Mouse (Mus musculus) lung, postnatal 0 days (tissue): ENCODE results near the gene Tnni1.

Source experiments
- CTCF ChIP-seq: IDR thresholded peaks from 2 replicates; pipeline ENCODE4 v1.5.1; 2016; ENCODE audit warnings: antibody characterized with exemption, mild to moderate bottlenecking
- EP300 ChIP-seq: IDR thresholded peaks from 2 replicates; pipeline ENCODE4 v1.6.1; 2016; ENCODE audit warnings: antibody characterized with exemption, mild to moderate bottlenecking, control low read depth

DNA sequence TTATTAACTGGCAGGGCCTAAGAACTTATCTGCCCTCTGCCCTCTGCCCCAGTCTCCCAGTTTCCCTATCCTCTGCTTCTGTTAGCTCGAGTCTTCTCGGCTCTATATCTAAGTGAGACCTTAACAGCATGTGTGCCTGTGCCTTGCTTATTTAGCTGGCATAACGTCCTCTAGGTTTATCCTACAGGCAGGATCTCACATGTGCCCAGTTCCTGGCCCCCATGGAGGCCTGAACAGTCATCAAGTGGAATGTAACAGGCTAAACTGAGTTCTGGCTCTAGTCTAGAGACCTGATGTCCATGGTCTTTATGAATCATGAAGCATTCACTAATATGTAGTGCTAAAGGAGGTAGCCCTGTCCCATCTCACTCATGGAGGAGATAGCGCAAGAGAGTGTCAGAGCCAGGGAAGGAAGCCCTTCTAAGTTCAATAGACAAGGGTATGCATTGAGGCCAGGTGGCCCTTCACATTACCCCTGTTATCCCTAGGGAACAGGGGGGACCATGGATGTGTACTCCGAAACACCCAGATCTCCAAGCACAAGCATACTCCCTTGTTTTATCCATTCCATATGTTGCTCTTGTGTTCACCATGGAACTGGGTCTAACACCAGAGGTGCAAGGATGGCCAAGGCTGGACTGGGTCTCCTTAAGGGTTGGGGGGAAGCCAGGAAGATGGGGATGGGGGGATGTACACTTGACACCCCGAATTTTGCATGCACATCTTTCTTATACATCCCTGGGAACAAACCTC is 75.5 kb downstream of the Tnni1 start:
- TF ChIP-seq CTCF = no peak
- TF ChIP-seq EP300 = no peak
